Comparison of ENCODE assay signal across 21 mouse cellular contexts in the genomic region with DNA sequence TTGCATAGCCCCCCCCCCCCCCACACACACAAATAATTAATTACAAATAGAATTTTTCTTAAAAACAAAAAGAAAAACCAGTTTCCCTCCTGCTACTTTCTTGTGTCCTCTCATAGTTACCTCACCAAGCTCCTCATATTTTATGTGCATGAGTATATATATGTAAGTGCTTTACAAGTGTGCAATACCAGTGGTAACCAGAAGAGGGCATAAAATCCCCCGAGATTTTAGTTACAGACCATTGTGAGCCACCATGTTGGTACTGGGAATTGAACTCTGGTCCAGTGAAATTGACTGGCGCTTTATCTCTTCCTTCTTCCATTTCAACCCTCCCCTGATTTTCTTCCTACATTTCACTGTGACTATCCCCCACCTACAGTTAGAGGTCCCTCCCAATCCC. TPM values are rescaled to one million over a fixed set of nuclear protein-coding genes. Genes with fewer than 3 reads are reported as not detected.
DNase-seq lines count a peak whose midpoint lies in the region; ATAC-seq and TF ChIP-seq lines count a peak whose summit lies in the region.
"Had no signal": no experiment of that assay in that cellular context is flagged by ENCODE, and none has a peak within 500 bp of the region (broad histone marks: within the 10 kb centered on the region; RNA-seq: fewer than 3 reads in every experiment).

No protein-coding gene starts in this region.

- ATAC-seq in hindbrain, postnatal 0 days: no peak
- ATAC-seq in hindbrain, embryonic 12.5 days (ENCODE audit: low FRiP score): no peak
- ATAC-seq in midbrain, postnatal 0 days (ENCODE audit: low FRiP score): no peak
- no peak for ATAC-seq in midbrain, embryonic 15.5 days (replicated peaks)
- ATAC-seq in stomach, postnatal 0 days (ENCODE audit: low FRiP score, low TSS enrichment): no peak
- ATAC-seq: activated CD4-positive, CD25-positive, alpha-beta regulatory T cell, adult 4 months; forebrain, embryonic 14.5 days had no signal

- H3K4me3 ChIP-seq in hindbrain, postnatal 0 days (ENCODE audit: low read length): no peak overlapping the region
- H3K4me3 ChIP-seq in hindbrain, embryonic 12.5 days: no peak overlapping the region
- H3K4me3 ChIP-seq in midbrain, postnatal 0 days (ENCODE audit: low read depth, low read length): no peak overlapping the region
- H3K4me3 ChIP-seq in midbrain, embryonic 15.5 days: no peak overlapping the region
- H3K4me3 ChIP-seq in stomach, postnatal 0 days (ENCODE audit: low read depth, low read length): no peak overlapping the region
- H3K4me3 ChIP-seq: heart, embryonic 10.5 days; limb, embryonic 13.5 days had no signal

- no peak for TF ChIP-seq EP300 in stomach, postnatal 0 days (optimal IDR thresholded peaks at IDR 0.05)

- H3K27ac ChIP-seq in hindbrain, postnatal 0 days: no peak overlapping the region
- H3K27ac ChIP-seq in hindbrain, embryonic 12.5 days: no peak overlapping the region
- no peak overlapping the region for H3K27ac ChIP-seq in midbrain, postnatal 0 days (ENCODE audit: low read depth, low read length)
- no peak overlapping the region for H3K27ac ChIP-seq in midbrain, embryonic 15.5 days
- no peak overlapping the region; the same call in 1 of the 2 replicates for H3K27ac ChIP-seq in stomach, postnatal 0 days (replicated peaks)
- H3K27ac ChIP-seq: heart, embryonic 10.5 days; limb, embryonic 13.5 days had no signal

- H3K9me3 ChIP-seq in hindbrain, postnatal 0 days (ENCODE audit: low read length): no peaks in the 10 kb centered on the region
- H3K9me3 ChIP-seq in hindbrain, embryonic 12.5 days (replicated peaks): no peaks in the 10 kb centered on the region; the same call in 1 of the 2 replicates
- no peaks in the 10 kb centered on the region for H3K9me3 ChIP-seq in midbrain, postnatal 0 days (ENCODE audit: low read length)
- H3K9me3 ChIP-seq in midbrain, embryonic 15.5 days: no peaks in the 10 kb centered on the region
- no peaks in the 10 kb centered on the region for H3K9me3 ChIP-seq in stomach, postnatal 0 days (ENCODE audit: control insufficient read depth, low read length)
- H3K9me3 ChIP-seq: heart, embryonic 10.5 days; limb, embryonic 13.5 days had no signal

- TF ChIP-seq CTCF in hindbrain, postnatal 0 days (IDR thresholded peaks at IDR 0.05; ENCODE audit: low read depth): peak; percentile 41; the same call in 1 of the 2 replicates
- TF ChIP-seq CTCF in midbrain, postnatal 0 days (IDR thresholded peaks at IDR 0.05): peak; percentile 38
- peak; percentile 47 for TF ChIP-seq CTCF in stomach, postnatal 0 days (IDR thresholded peaks at IDR 0.05; ENCODE audit: low read depth)

- WGBS in hindbrain, postnatal 0 days: 83% methylated on average over 2 of the region's 2 CpGs
- 82% methylated on average over 2 of the region's 2 CpGs for WGBS in hindbrain, embryonic 12.5 days
- 94% methylated on average over 2 of the region's 2 CpGs for WGBS in midbrain, postnatal 0 days
- WGBS in midbrain, embryonic 15.5 days: 83% methylated on average over 2 of the region's 2 CpGs
- WGBS in stomach, postnatal 0 days: 82% methylated on average over 2 of the region's 2 CpGs

- no peak overlapping the region for H3K4me2 ChIP-seq in hindbrain, postnatal 0 days (ENCODE audit: low read depth, low read length)
- no peak overlapping the region for H3K4me2 ChIP-seq in hindbrain, embryonic 12.5 days (replicated peaks)
- no peak overlapping the region for H3K4me2 ChIP-seq in midbrain, postnatal 0 days (ENCODE audit: low read depth, low read length, poor library complexity, severe bottlenecking)
- H3K4me2 ChIP-seq in midbrain, embryonic 15.5 days: no peak overlapping the region
- no peak overlapping the region for H3K4me2 ChIP-seq in stomach, postnatal 0 days (replicated peaks; ENCODE audit: low read depth)
- H3K4me2 ChIP-seq: limb, embryonic 13.5 days; midbrain, embryonic 11.5 days had no signal

- H3K27me3 ChIP-seq in hindbrain, postnatal 0 days (ENCODE audit: insufficient read depth, low read length): no peaks in the 10 kb centered on the region
- H3K27me3 ChIP-seq in hindbrain, embryonic 12.5 days: no peaks in the 10 kb centered on the region
- H3K27me3 ChIP-seq in midbrain, postnatal 0 days (ENCODE audit: insufficient read depth, low read length): no peaks in the 10 kb centered on the region
- no peaks in the 10 kb centered on the region for H3K27me3 ChIP-seq in midbrain, embryonic 15.5 days (replicated peaks)
- no peaks in the 10 kb centered on the region for H3K27me3 ChIP-seq in stomach, postnatal 0 days (ENCODE audit: control insufficient read depth, insufficient read depth, low read length)
- H3K27me3 ChIP-seq: limb, embryonic 13.5 days had no signal

- H3K9ac ChIP-seq in hindbrain, postnatal 0 days (replicated peaks; ENCODE audit: low read length): no peak overlapping the region
- H3K9ac ChIP-seq in hindbrain, embryonic 12.5 days: no peak overlapping the region
- H3K9ac ChIP-seq in midbrain, postnatal 0 days (replicated peaks; ENCODE audit: low read length, poor library complexity, severe bottlenecking): no peak overlapping the region
- H3K9ac ChIP-seq in midbrain, embryonic 15.5 days: no peak overlapping the region
- no peak overlapping the region for H3K9ac ChIP-seq in stomach, postnatal 0 days (ENCODE audit: low read length)
- H3K9ac ChIP-seq: limb, embryonic 13.5 days had no signal

- DNase-seq in hindbrain, postnatal 0 days (ENCODE audit: low spot score): no peak
- no peak for DNase-seq in midbrain, postnatal 0 days (ENCODE audit: low spot score)
- DNase-seq in R1 (ENCODE audit: low read depth, low spot score): peak; percentile 89
- DNase-seq in stomach, postnatal 0 days (ENCODE audit: low spot score): no peak
- DNase-seq in right cerebral cortex, postnatal 25 days: no peak
- no peak for DNase-seq in natural killer cell, adult 2 months (ENCODE audit: low spot score in 2 of 2)
- DNase-seq: cerebellum, adult 9-10 months; gastrocnemius, postnatal 10 days; heart, postnatal 4 days; kidney, adult 11 months; kidney, postnatal 4 days; lung, postnatal 14 days; spleen, adult 18-20 months had no signal

- no peaks in the 10 kb centered on the region for H3K36me3 ChIP-seq in hindbrain, postnatal 0 days (ENCODE audit: insufficient read depth, low read length)
- peaks cover 12% of the 10 kb centered on the region for H3K36me3 ChIP-seq in hindbrain, embryonic 12.5 days
- no peaks in the 10 kb centered on the region for H3K36me3 ChIP-seq in midbrain, postnatal 0 days (ENCODE audit: insufficient read depth, low read length)
- no peaks in the 10 kb centered on the region for H3K36me3 ChIP-seq in midbrain, embryonic 15.5 days (replicated peaks)
- H3K36me3 ChIP-seq in stomach, postnatal 0 days (ENCODE audit: control insufficient read depth, insufficient read depth, low read length): no peaks in the 10 kb centered on the region

- peaks cover 10% of the 10 kb centered on the region; the same call in 1 of the 2 replicates for H3K4me1 ChIP-seq in hindbrain, postnatal 0 days (ENCODE audit: insufficient read depth, low read length)
- H3K4me1 ChIP-seq in hindbrain, embryonic 12.5 days: peaks cover 15% of the 10 kb centered on the region
- H3K4me1 ChIP-seq in midbrain, postnatal 0 days (ENCODE audit: insufficient read depth, low read length): peaks cover 8% of the 10 kb centered on the region; the same call in 1 of the 2 replicates
- H3K4me1 ChIP-seq in midbrain, embryonic 15.5 days: peaks cover 16% of the 10 kb centered on the region
- H3K4me1 ChIP-seq in stomach, postnatal 0 days (replicated peaks; ENCODE audit: control insufficient read depth, insufficient read depth): peaks cover 3% of the 10 kb centered on the region; the same call in 1 of the 2 replicates

RNA-seq across cellular contexts. Expression of gene Pinlyp, which starts 1.4 kb away (rescaled TPM):
- total RNA-seq in hindbrain, postnatal 0 days (2014; rRNA removed): not detected in 2 replicates
- not detected in 2 replicates for polyA plus RNA-seq in hindbrain, postnatal 0 days (2015; fragmentation: Nextera tagmentation; extraction: Ambion mirVana)
- not detected in 2 replicates for polyA plus RNA-seq in hindbrain, embryonic 12.5 days (2016; fragmentation: Nextera tagmentation; extraction: Ambion mirVana)
- not detected in 2 replicates for total RNA-seq in midbrain, postnatal 0 days (2014; rRNA removed)
- polyA plus RNA-seq in midbrain, postnatal 0 days (2015; fragmentation: Nextera tagmentation; extraction: Ambion mirVana): not detected in 2 replicates
- not detected in 2 replicates for polyA plus RNA-seq in midbrain, embryonic 15.5 days (2015; fragmentation: Nextera tagmentation; extraction: Ambion mirVana)
- polyA plus RNA-seq in stomach, postnatal 0 days (2015; fragmentation: Nextera tagmentation; extraction: Ambion mirVana): 61.2 and 62.9 TPM in 2 replicates
- total RNA-seq: gastrocnemius, postnatal 10 days; heart, postnatal 4 days; left cerebral cortex, adult 18-20 months had no signal
- polyA plus RNA-seq: activated CD4-positive, CD25-positive, alpha-beta regulatory T cell, adult 4 months; limb, embryonic 13.5 days; midbrain, embryonic 11.5 days had no signal

RNA-seq across cellular contexts. Expression of gene Xrcc1, which starts 1.6 kb away (rescaled TPM):
- total RNA-seq in hindbrain, postnatal 0 days (2014; rRNA removed): 36.7 and 50.8 TPM in 2 replicates
- polyA plus RNA-seq in hindbrain, postnatal 0 days (2015; fragmentation: Nextera tagmentation; extraction: Ambion mirVana): 44.0 and 45.1 TPM in 2 replicates
- polyA plus RNA-seq in hindbrain, embryonic 12.5 days (2016; fragmentation: Nextera tagmentation; extraction: Ambion mirVana): 75.9 and 87.9 TPM in 2 replicates
- total RNA-seq in midbrain, postnatal 0 days (2014; rRNA removed): 44.6 and 51.8 TPM in 2 replicates
- 41.9 and 43.3 TPM in 2 replicates for polyA plus RNA-seq in midbrain, postnatal 0 days (2015; fragmentation: Nextera tagmentation; extraction: Ambion mirVana)
- 67.1 and 76.5 TPM in 2 replicates for polyA plus RNA-seq in midbrain, embryonic 15.5 days (2015; fragmentation: Nextera tagmentation; extraction: Ambion mirVana)
- polyA plus RNA-seq in stomach, postnatal 0 days (2015; fragmentation: Nextera tagmentation; extraction: Ambion mirVana): 27.4 and 31.4 TPM in 2 replicates

RNA-seq across cellular contexts. Expression of gene Irgq, which starts 14.0 kb away (rescaled TPM):
- 103 and 107 TPM in 2 replicates for total RNA-seq in hindbrain, postnatal 0 days (2014; rRNA removed)
- 16.9 and 20.0 TPM in 2 replicates for polyA plus RNA-seq in hindbrain, postnatal 0 days (2015; fragmentation: Nextera tagmentation; extraction: Ambion mirVana)
- 29.0 and 34.1 TPM in 2 replicates for polyA plus RNA-seq in hindbrain, embryonic 12.5 days (2016; fragmentation: Nextera tagmentation; extraction: Ambion mirVana)
- 115 and 119 TPM in 2 replicates for total RNA-seq in midbrain, postnatal 0 days (2014; rRNA removed)
- 21.8 and 23.9 TPM in 2 replicates for polyA plus RNA-seq in midbrain, postnatal 0 days (2015; fragmentation: Nextera tagmentation; extraction: Ambion mirVana)
- polyA plus RNA-seq in midbrain, embryonic 15.5 days (2015; fragmentation: Nextera tagmentation; extraction: Ambion mirVana): 31.8 and 33.2 TPM in 2 replicates
- 4.3 and 5.7 TPM in 2 replicates for polyA plus RNA-seq in stomach, postnatal 0 days (2015; fragmentation: Nextera tagmentation; extraction: Ambion mirVana)

RNA-seq across cellular contexts. Expression of gene AC161166.1, which starts 32.3 kb away (rescaled TPM):
- total RNA-seq in hindbrain, postnatal 0 days (2014; rRNA removed): not detected in 2 replicates
- polyA plus RNA-seq in hindbrain, postnatal 0 days (2015; fragmentation: Nextera tagmentation; extraction: Ambion mirVana): 0.19 and 0.55 TPM in 2 replicates
- polyA plus RNA-seq in hindbrain, embryonic 12.5 days (2016; fragmentation: Nextera tagmentation; extraction: Ambion mirVana): 1.9 TPM in 2 replicates
- not detected in 2 replicates for total RNA-seq in midbrain, postnatal 0 days (2014; rRNA removed)
- 0.47 and 0.78 TPM in 2 replicates for polyA plus RNA-seq in midbrain, postnatal 0 days (2015; fragmentation: Nextera tagmentation; extraction: Ambion mirVana)
- 2.1 and 2.2 TPM in 2 replicates for polyA plus RNA-seq in midbrain, embryonic 15.5 days (2015; fragmentation: Nextera tagmentation; extraction: Ambion mirVana)
- 0.07 and 0.10 TPM in 2 replicates for polyA plus RNA-seq in stomach, postnatal 0 days (2015; fragmentation: Nextera tagmentation; extraction: Ambion mirVana)
- total RNA-seq: gastrocnemius, postnatal 10 days; heart, postnatal 4 days; left cerebral cortex, adult 18-20 months had no signal

RNA-seq across cellular contexts. Expression of gene Zfp428, which starts 37.7 kb away (rescaled TPM):
- 138 and 152 TPM in 2 replicates for total RNA-seq in hindbrain, postnatal 0 days (2014; rRNA removed)
- polyA plus RNA-seq in hindbrain, postnatal 0 days (2015; fragmentation: Nextera tagmentation; extraction: Ambion mirVana): 219 and 222 TPM in 2 replicates
- 155 and 160 TPM in 2 replicates for polyA plus RNA-seq in hindbrain, embryonic 12.5 days (2016; fragmentation: Nextera tagmentation; extraction: Ambion mirVana)
- 209 and 214 TPM in 2 replicates for total RNA-seq in midbrain, postnatal 0 days (2014; rRNA removed)
- polyA plus RNA-seq in midbrain, postnatal 0 days (2015; fragmentation: Nextera tagmentation; extraction: Ambion mirVana): 297 and 314 TPM in 2 replicates
- polyA plus RNA-seq in midbrain, embryonic 15.5 days (2015; fragmentation: Nextera tagmentation; extraction: Ambion mirVana): 336 and 344 TPM in 2 replicates
- 13.6 and 15.8 TPM in 2 replicates for polyA plus RNA-seq in stomach, postnatal 0 days (2015; fragmentation: Nextera tagmentation; extraction: Ambion mirVana)
- polyA plus RNA-seq: activated CD4-positive, CD25-positive, alpha-beta regulatory T cell, adult 4 months had no signal

Comparison
In these comparisons a context has a peak if more than half of its experiments do, and no peak if none do; other contexts are left out.
1. RNA of gene Pinlyp, which starts 1.4 kb away (polyA plus RNA-seq): 61.2 to 62.9 TPM in stomach, postnatal 0 days; not detected in hindbrain, embryonic 12.5 days, not detected in midbrain, postnatal 0 days, not detected in hindbrain, postnatal 0 days and not detected in midbrain, embryonic 15.5 days; every median in the first group is over 10 times any median in the second.
2. Peak in every context shown above with its lines, with median percentiles within 50 percentile points of each other: CTCF ChIP-seq.